Mouse (Mus musculus): ENCODE data around the gene Glud1.

DNA sequence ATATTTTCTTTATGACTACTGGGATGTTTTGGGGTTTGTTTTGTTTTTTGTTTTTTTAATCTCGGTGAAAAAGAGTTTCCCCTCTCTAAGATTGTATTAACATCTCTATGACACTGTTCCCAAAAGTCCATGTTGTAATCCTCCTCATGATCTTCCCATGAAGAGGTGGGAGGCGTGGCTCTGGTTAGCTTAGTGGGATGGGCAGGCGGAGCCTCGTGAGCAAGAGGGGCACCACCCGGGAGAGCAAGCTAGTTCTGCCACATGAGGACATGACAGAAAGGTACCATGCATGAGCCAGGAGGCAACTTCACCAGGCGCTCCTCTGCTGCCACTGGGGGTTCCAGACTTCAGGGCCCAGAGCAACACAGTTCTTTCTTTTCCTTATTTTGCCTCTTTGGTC is 42.0 kb downstream of the Glud1 start:
- TF ChIP-seq CTCF (IDR thresholded peaks at IDR 0.05; ENCODE audit: control insufficient read depth, insufficient read depth, low read length), result no peak
- TF ChIP-seq POLR2A (IDR thresholded peaks at IDR 0.05; ENCODE audit: borderline replicate concordance, control insufficient read depth, low read depth, low read length), result no peak

All from bone marrow, adult 2 months (tissue).